Mouse (Mus musculus): Measurements from ENCODE around the gene Smarcd3.

DNA sequence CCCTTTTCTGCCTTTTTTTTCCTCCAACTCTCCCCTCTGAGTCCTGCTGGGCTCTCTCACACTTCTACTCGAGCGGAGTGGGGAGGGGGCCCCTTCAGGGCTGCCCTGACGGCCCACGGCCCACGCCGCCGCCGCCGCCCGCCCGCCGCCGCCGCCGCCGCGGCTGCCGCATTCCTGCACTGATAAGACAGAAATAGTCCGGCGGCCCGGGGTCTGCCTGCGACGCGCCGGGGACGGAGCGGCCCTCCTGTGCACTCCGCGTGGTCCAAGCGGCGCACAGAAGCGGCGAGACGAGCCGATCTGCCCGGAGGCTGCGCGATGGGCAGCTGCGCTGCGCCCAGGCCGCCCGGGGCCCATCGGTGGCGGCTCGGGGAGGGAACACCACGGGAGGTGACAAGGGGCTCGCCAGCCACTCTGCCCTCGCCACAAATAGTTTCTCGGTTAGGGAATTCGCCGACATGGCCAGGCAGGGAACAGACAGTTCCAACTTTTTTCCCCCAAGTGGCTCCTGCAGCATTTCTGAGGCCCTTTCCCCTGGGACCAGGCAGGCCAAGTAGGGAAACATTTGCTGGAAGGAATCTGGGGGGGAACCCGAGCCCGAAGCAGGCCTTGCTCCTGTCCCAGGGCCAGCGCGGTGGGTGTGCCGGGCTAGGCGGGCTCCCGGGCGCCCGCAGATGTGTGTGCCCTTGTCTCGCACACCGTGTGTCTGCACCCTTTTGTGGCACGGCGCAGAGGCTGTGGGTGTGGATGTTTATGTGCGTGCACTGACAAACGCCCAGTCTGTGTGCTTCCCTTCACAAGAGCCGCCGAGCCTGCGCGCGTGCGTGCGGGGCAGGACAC lies 22.1 kb downstream of the Smarcd3 start:
- TF ChIP-seq CTCF (IDR thresholded peaks at IDR 0.05; ENCODE audit: low read depth, low read length), result no peak
- TF ChIP-seq TAL1 (conservative IDR thresholded peaks at IDR 0.05; ENCODE audit: low read depth, low read length), result no peak
- no peak for TF ChIP-seq GATA1 (IDR thresholded peaks at IDR 0.05; ENCODE audit: borderline replicate concordance, low read length)
